In genomic region chr17:79414006-79414405, GRCm38 (mm10) we compare ENCODE assay signal across 18 mouse cellular contexts. TPM values are rescaled to one million over a fixed set of nuclear protein-coding genes. Genes with fewer than 3 reads are reported as not detected.
DNase-seq lines count a peak whose midpoint lies in the region; ATAC-seq and TF ChIP-seq lines count a peak whose summit lies in the region.
"Had no signal": no experiment of that assay in that cellular context is flagged by ENCODE, and none has a peak within 500 bp of the region (broad histone marks: within the 10 kb centered on the region; RNA-seq: fewer than 3 reads in every experiment).

No protein-coding gene starts in this region.

- no peak overlapping the region for H3K4me2 ChIP-seq in forebrain, postnatal 0 days (ENCODE audit: low read depth)
- no peak overlapping the region for H3K4me2 ChIP-seq in forebrain, embryonic 16.5 days (ENCODE audit: low read length)
- H3K4me2 ChIP-seq: embryonic facial prominence, embryonic 13.5 days; forebrain, embryonic 13.5 days; forebrain, embryonic 15.5 days had no signal

- DNase-seq in forebrain, postnatal 0 days: peak; percentile 52
- peak; percentile 8 for DNase-seq in layer of hippocampus, adult 11-12 months (ENCODE audit: low spot score)
- no peak for DNase-seq in layer of hippocampus, adult 9-11 months
- peak; percentile 16 for DNase-seq in brain, adult 2 months (ENCODE audit: low read depth, low spot score)
- DNase-seq in skeletal muscle tissue, adult 2 months (ENCODE audit: low read depth, low spot score): peak; percentile 11
- DNase-seq in gastrocnemius, postnatal 10 days: no peak
- DNase-seq: adrenal gland, adult 2 months; adrenal gland, postnatal 10 days; adrenal gland, postnatal 25 days; cerebellum, adult 11-12 months; cerebellum, adult 2 months; cerebellum, adult 9-10 months; cerebellum, postnatal 10 days; cerebellum, postnatal 25 days had no signal

- H3K9ac ChIP-seq in forebrain, postnatal 0 days: no peak overlapping the region
- no peak overlapping the region for H3K9ac ChIP-seq in forebrain, embryonic 16.5 days (replicated peaks; ENCODE audit: low read depth, low read length)
- H3K9ac ChIP-seq: embryonic facial prominence, embryonic 13.5 days; forebrain, embryonic 13.5 days; forebrain, embryonic 15.5 days had no signal

- H3K4me1 ChIP-seq in forebrain, postnatal 0 days (ENCODE audit: insufficient read depth): no peaks in the 10 kb centered on the region
- no peaks in the 10 kb centered on the region for H3K4me1 ChIP-seq in forebrain, embryonic 16.5 days (replicated peaks; ENCODE audit: control insufficient read depth, insufficient read depth, low read length)
- H3K4me1 ChIP-seq: embryonic facial prominence, embryonic 13.5 days; forebrain, embryonic 13.5 days; forebrain, embryonic 15.5 days had no signal

- no peaks in the 10 kb centered on the region for H3K9me3 ChIP-seq in forebrain, postnatal 0 days (ENCODE audit: low read length)
- no peaks in the 10 kb centered on the region for H3K9me3 ChIP-seq in forebrain, embryonic 16.5 days (ENCODE audit: control insufficient read depth, low read length)
- H3K9me3 ChIP-seq: embryonic facial prominence, embryonic 13.5 days; forebrain, embryonic 13.5 days; forebrain, embryonic 15.5 days had no signal

- H3K27me3 ChIP-seq in forebrain, postnatal 0 days (ENCODE audit: insufficient read depth, low read length): no peaks in the 10 kb centered on the region
- H3K27me3 ChIP-seq in forebrain, embryonic 16.5 days (replicated peaks; ENCODE audit: control insufficient read depth, insufficient read depth, low read length): no peaks in the 10 kb centered on the region
- H3K27me3 ChIP-seq: embryonic facial prominence, embryonic 13.5 days; forebrain, embryonic 13.5 days; forebrain, embryonic 15.5 days had no signal

- no peak for ATAC-seq in forebrain, postnatal 0 days
- no peak for ATAC-seq in forebrain, embryonic 16.5 days
- ATAC-seq: forebrain, embryonic 13.5 days; forebrain, embryonic 15.5 days had no signal

- no peak overlapping the region for H3K4me3 ChIP-seq in forebrain, postnatal 0 days (ENCODE audit: low read depth, low read length)
- no peak overlapping the region for H3K4me3 ChIP-seq in forebrain, embryonic 16.5 days (replicated peaks; ENCODE audit: low read length)
- H3K4me3 ChIP-seq: embryonic facial prominence, embryonic 13.5 days; forebrain, embryonic 13.5 days; forebrain, embryonic 15.5 days had no signal

- H3K36me3 ChIP-seq in forebrain, postnatal 0 days (ENCODE audit: insufficient read depth): no peaks in the 10 kb centered on the region
- no peaks in the 10 kb centered on the region for H3K36me3 ChIP-seq in forebrain, embryonic 16.5 days (ENCODE audit: control insufficient read depth, insufficient read depth)
- H3K36me3 ChIP-seq: embryonic facial prominence, embryonic 13.5 days; forebrain, embryonic 15.5 days had no signal

- no peak overlapping the region for H3K27ac ChIP-seq in forebrain, postnatal 0 days (ENCODE audit: low read depth, low read length)
- no peak overlapping the region for H3K27ac ChIP-seq in forebrain, embryonic 16.5 days (ENCODE audit: low read length)
- H3K27ac ChIP-seq: embryonic facial prominence, embryonic 13.5 days; forebrain, embryonic 13.5 days; forebrain, embryonic 15.5 days had no signal

- no peak for TF ChIP-seq CTCF in forebrain, postnatal 0 days (IDR thresholded peaks at IDR 0.05; ENCODE audit: low read depth)

- 82% methylated on average over 7 of the region's 7 CpGs for WGBS in forebrain, postnatal 0 days
- 84% methylated on average over 7 of the region's 7 CpGs for WGBS in forebrain, embryonic 16.5 days

RNA-seq across cellular contexts. Expression of gene Cdc42ep3, which starts 59.1 kb away (rescaled TPM):
- 38.6 and 40.9 TPM in 2 replicates for total RNA-seq in forebrain, postnatal 0 days (2014; rRNA removed)
- polyA plus RNA-seq in forebrain, postnatal 0 days (2015; fragmentation: Nextera tagmentation; extraction: Ambion mirVana): 54.0 and 54.8 TPM in 2 replicates
- polyA plus RNA-seq in forebrain, embryonic 16.5 days (2015; fragmentation: Nextera tagmentation; extraction: Ambion mirVana): 44.6 and 46.9 TPM in 2 replicates
- 10 to 100 TPM; 35.2 to 36.8 TPM for total RNA-seq in gastrocnemius, postnatal 10 days (2021)

Comparison
In these comparisons a context has a peak if more than half of its experiments do, and no peak if none do; other contexts are left out.
1. DNase-seq: peak in forebrain, postnatal 0 days (single experiment), layer of hippocampus, adult 11-12 months (single experiment), brain, adult 2 months (single experiment) and skeletal muscle tissue, adult 2 months (single experiment); none in layer of hippocampus, adult 9-11 months (single experiment) and gastrocnemius, postnatal 10 days (single experiment).